Mouse (Mus musculus) myocyte (in vitro differentiated cells): ENCODE measurements around the gene Tas2r115.
"Not testable (repeated sequence)": the region's sequence is repeated elsewhere in the genome, so short reads cannot be mapped to it uniquely, and the experiment has no call there.

ENCODE experiments used
- E2F4 ChIP-seq: IDR thresholded peaks from one replicate; pipeline ENCODE4 v1.6.1; 2011; ENCODE audit warnings: mild to moderate bottlenecking, control low read depth, moderate library complexity; ENCODE audit not compliant: insufficient read depth
- MAX ChIP-seq: IDR thresholded peaks from one replicate; pipeline ENCODE4 v1.6.1; 2011; ENCODE audit warnings: low read depth, mild to moderate bottlenecking, control low read depth
- MYOD1 ChIP-seq, 3 experiments: IDR thresholded peaks; one replicate each; pipeline ENCODE4 v1.6.1; 2011; ENCODE audit warnings: control low read depth in 2 of 3, low read depth in 2 of 3, mild to moderate bottlenecking in 2 of 3, moderate library complexity in 1 of 3; ENCODE audit not compliant: insufficient read length in 2 of 3, control insufficient read depth in 1 of 3
- MYOG ChIP-seq, 3 experiments: IDR thresholded peaks; one replicate each; pipeline ENCODE4 v1.6.1; 2011; ENCODE audit warnings: control low read depth in 2 of 3, low read depth in 2 of 3, mild to moderate bottlenecking in 2 of 3; ENCODE audit not compliant: insufficient read length in 2 of 3, control insufficient read depth in 1 of 3, insufficient read depth in 1 of 3
- POLR2A ChIP-seq: IDR thresholded peaks from one replicate; pipeline ENCODE4 v1.6.1; 2011; ENCODE audit warnings: low read depth, mild to moderate bottlenecking, control low read depth, moderate library complexity; ENCODE audit not compliant: insufficient read length
- POLR2AphosphoS2 ChIP-seq: IDR thresholded peaks from one replicate; pipeline ENCODE4 v1.6.1; 2011; ENCODE audit warnings: low read depth, control low read depth; ENCODE audit not compliant: insufficient read length
- REST ChIP-seq: IDR thresholded peaks from one replicate; pipeline ENCODE4 v1.6.1; 2011; ENCODE audit warnings: mild to moderate bottlenecking, control low read depth, moderate library complexity; ENCODE audit not compliant: insufficient read depth, insufficient read length
- TCF12 ChIP-seq: IDR thresholded peaks from one replicate; pipeline ENCODE4 v1.6.1; 2011; ENCODE audit warnings: mild to moderate bottlenecking, control low read depth; ENCODE audit not compliant: poor library complexity, insufficient read depth, severe bottlenecking
- TCF3 ChIP-seq: IDR thresholded peaks from one replicate; pipeline ENCODE4 v1.6.1; 2011; ENCODE audit warnings: low read depth, control low read depth; ENCODE audit not compliant: insufficient read length

- not testable (repeated sequence) for TF ChIP-seq MAX; POLR2A; REST; E2F4; POLR2AphosphoS2; TCF3; TCF12; MYOG (IDR thresholded peaks at IDR 0.05; ENCODE audit: control insufficient read depth in 1 of 3, insufficient read depth in 1 of 3, insufficient read length in 2 of 3, low read depth in 2 of 3); MYOD1 (IDR thresholded peaks at IDR 0.05; ENCODE audit: control insufficient read depth in 1 of 3, insufficient read length in 2 of 3, low read depth in 2 of 3)
Observed at GRCm38 (mm10) chr6:132691596-132691995, 46.2 kb downstream of the Tas2r115 start.
